Mouse (Mus musculus) liver, embryonic 15.5 days (tissue): ENCODE results near the gene Cmtm6. TPM values are rescaled to one million over a fixed set of nuclear protein-coding genes. Genes with fewer than 3 reads are reported as not detected.

Source experiments
- ATAC-seq: fragments of 200-750 bp; cut with Nextera tagmentation; 2 replicates; pipeline ENCODE4 v1.8.0; 2017; ENCODE audit warnings: moderate number of reproducible peaks, mild to moderate bottlenecking, moderate library complexity; ENCODE audit not compliant: insufficient read depth
- H3K27ac ChIP-seq: fragments of 300-500 bp; sonication (generic); replicated peaks from 2 replicates; pipeline ENCODE4 v1.5.1; 2015; ENCODE audit warnings: mild to moderate bottlenecking, inconsistent platforms
- H3K27me3 ChIP-seq: fragments of 300-500 bp; sonication (generic); 2 replicates; pipeline ENCODE4 v1.6.1; 2015; ENCODE audit warnings: mild to moderate bottlenecking, inconsistent platforms
- H3K36me3 ChIP-seq: fragments of 300-500 bp; sonication (generic); replicated peaks from 2 replicates; pipeline ENCODE4 v1.6.1; 2015; ENCODE audit warnings: moderate library complexity, mild to moderate bottlenecking, inconsistent platforms
- H3K4me1 ChIP-seq: fragments of 300-500 bp; sonication (generic); replicated peaks from 2 replicates; pipeline ENCODE4 v1.6.1; 2015; ENCODE audit warnings: inconsistent platforms
- H3K4me2 ChIP-seq: fragments of 300-500 bp; sonication (generic); 2 replicates; pipeline ENCODE4 v1.6.1; 2015; ENCODE audit warnings: moderate library complexity, mild to moderate bottlenecking, inconsistent platforms
- H3K4me3 ChIP-seq: fragments of 300-500 bp; sonication (generic); replicated peaks from 2 replicates; pipeline ENCODE4 v1.5.1; 2015; ENCODE audit warnings: mild to moderate bottlenecking, inconsistent platforms
- H3K9ac ChIP-seq: fragments of 300-500 bp; sonication (generic); 2 replicates; pipeline ENCODE4 v1.6.1; 2015; ENCODE audit warnings: moderate library complexity, mild to moderate bottlenecking, inconsistent platforms
- H3K9me3 ChIP-seq: fragments of 300-500 bp; sonication (generic); replicated peaks from 2 replicates; pipeline ENCODE4 v1.6.1; 2016; ENCODE audit warnings: inconsistent platforms
- WGBS: fragments of 180-500 bp; shearing (Covaris S2); methylation state at CpG from one replicate; pipeline ENCODE4 v1.1.7; 2015; ENCODE audit warnings: mixed read lengths; ENCODE audit not compliant: insufficient replicate concordance; 5-methylcytosine and 5-hydroxymethylcytosine counted together
- polyA plus RNA-seq: library from polyadenylated mRNA; unstranded; fragments of >200 nt; fragmentation: Nextera tagmentation; extraction: Ambion mirVana; gene quantifications from 2 replicates; pipeline ENCODE4 v1.2.1, GENCODE M21; 2015

The Cmtm6 gene
- polyA plus RNA-seq, 1 experiment from 2014 or later = 26.3 TPM

- H3K9ac ChIP-seq = peak within 1 kb of the TSS; percentile 46
- ATAC-seq = peak; percentile 75
- peaks cover 48% of the 10 kb centered on the region for H3K4me1 ChIP-seq
- WGBS = under 1% methylated on average over 54 of the region's 54 CpGs
- H3K27ac ChIP-seq = peak within 1 kb of the TSS; percentile 84
- no peaks in the 10 kb centered on the region for H3K36me3 ChIP-seq
- H3K4me3 ChIP-seq = peak within 1 kb of the TSS; percentile 60
- H3K27me3 ChIP-seq = peaks cover 23% of the 10 kb centered on the region
- H3K9me3 ChIP-seq = no peaks in the 10 kb centered on the region
- peak within 1 kb of the TSS; percentile 84 for H3K4me2 ChIP-seq
These were observed 50.8 kb downstream of the Cmtm6 start, which contains the start of gene Cmtm7 for GRCm38 (mm10) chr9:114781526-114782212. TSS of gene Cmtm7 (minus strand) at chr9:114781856.

GRCm38 (mm10) chr9:114785432-114786125, 54.7 kb downstream of the Cmtm6 start:
- Histone ChIP-seq H3K27me3 (peaks cover 14% of the 10 kb centered on the region), H3K4me3 (no peak overlapping the region), H3K4me1 (peaks cover 40% of the 10 kb centered on the region), H3K9ac (no peak overlapping the region), H3K4me2 (no peak overlapping the region), H3K36me3 (no peaks in the 10 kb centered on the region), H3K27ac (no peak overlapping the region), H3K9me3 (no peaks in the 10 kb centered on the region)
- no peak for ATAC-seq
- WGBS = 30% methylated on average over 16 of the region's 16 CpGs

GRCm38 (mm10) chr9:114787134-114787533, 56.2 kb downstream of the Cmtm6 start:
- no peak overlapping the region for H3K4me3 ChIP-seq
- no peaks in the 10 kb centered on the region for H3K9me3 ChIP-seq
- H3K27ac ChIP-seq = 0 out of 2 replicates have a peak overlapping the region, but pooled peaks have one; percentile 29
- H3K4me1 ChIP-seq = peaks cover 26% of the 10 kb centered on the region
- ATAC-seq = no peak
- WGBS = 66% methylated on average over 5 of the region's 5 CpGs
- H3K4me2 ChIP-seq = no peak overlapping the region
- H3K36me3 ChIP-seq = no peaks in the 10 kb centered on the region
- H3K9ac ChIP-seq = no peak overlapping the region
- H3K27me3 ChIP-seq = no peaks in the 10 kb centered on the region; the same call in 1 of the 2 replicates

GRCm38 (mm10) chr9:114787716-114788115, 56.8 kb downstream of the Cmtm6 start:
- WGBS = 21% methylated on average over 7 of the region's 7 CpGs
- no peak for ATAC-seq
- peak overlapping the region; percentile 55; the same call in 1 of the 2 replicates for H3K27ac ChIP-seq

GRCm38 (mm10) chr9:114788697-114789096, 57.8 kb downstream of the Cmtm6 start:
- H3K9ac ChIP-seq = no peak overlapping the region
- WGBS = 42% methylated on average over 8 of the region's 8 CpGs
- no peak overlapping the region for H3K4me2 ChIP-seq
- no peaks in the 10 kb centered on the region for H3K9me3 ChIP-seq
- H3K27ac ChIP-seq = no peak overlapping the region
- ATAC-seq = no peak
- H3K4me1 ChIP-seq = peaks cover 23% of the 10 kb centered on the region
- H3K36me3 ChIP-seq = no peaks in the 10 kb centered on the region
- no peaks in the 10 kb centered on the region; the same call in 1 of the 2 replicates for H3K27me3 ChIP-seq
- H3K4me3 ChIP-seq = no peak overlapping the region

More at GRCm38 (mm10) chr9:114787716-114788115, 56.8 kb downstream of the Cmtm6 start:
- no peak overlapping the region for H3K4me3 ChIP-seq
- H3K4me1 ChIP-seq = peaks cover 23% of the 10 kb centered on the region
- no peaks in the 10 kb centered on the region for H3K9me3 ChIP-seq
- no peaks in the 10 kb centered on the region for H3K36me3 ChIP-seq
- no peak overlapping the region for H3K9ac ChIP-seq
- no peaks in the 10 kb centered on the region; the same call in 1 of the 2 replicates for H3K27me3 ChIP-seq
- no peak overlapping the region for H3K4me2 ChIP-seq

- H3K4me3 ChIP-seq = no peak overlapping the region
- no peak overlapping the region for H3K27ac ChIP-seq
- H3K9me3 ChIP-seq = no peaks in the 10 kb centered on the region
- peaks cover 23% of the 10 kb centered on the region for H3K4me1 ChIP-seq
- 16% methylated on average over 7 of the region's 7 CpGs for WGBS
- H3K27me3 ChIP-seq = no peaks in the 10 kb centered on the region; the same call in 1 of the 2 replicates
- no peak for ATAC-seq
- H3K9ac ChIP-seq = no peak overlapping the region
- H3K4me2 ChIP-seq = no peak overlapping the region
- no peaks in the 10 kb centered on the region for H3K36me3 ChIP-seq
These were observed 58.6 kb downstream of the Cmtm6 start for GRCm38 (mm10) chr9:114789557-114789956.

- Histone ChIP-seq H3K27me3 (no peaks in the 10 kb centered on the region; the same call in 1 of the 2 replicates), H3K4me2 (no peak overlapping the region), H3K9me3 (no peaks in the 10 kb centered on the region), H3K27ac (no peak overlapping the region), H3K4me1 (peaks cover 23% of the 10 kb centered on the region), H3K9ac (no peak overlapping the region), H3K36me3 (no peaks in the 10 kb centered on the region), H3K4me3 (no peak overlapping the region)
- no peak for ATAC-seq
- WGBS = 56% methylated on average over 8 of the region's 8 CpGs
These were observed 59.1 kb downstream of the Cmtm6 start for GRCm38 (mm10) chr9:114789989-114790388.

GRCm38 (mm10) chr9:114793764-114794295, 62.9 kb downstream of the Cmtm6 start:
- Histone ChIP-seq H3K4me2 (no peak overlapping the region), H3K36me3 (0 out of 2 replicates have a peak, but pooled peaks cover 2% of the 10 kb centered on the region), H3K4me1 (peaks cover 7% of the 10 kb centered on the region), H3K4me3 (no peak overlapping the region), H3K27ac (no peak overlapping the region), H3K27me3 (no peaks in the 10 kb centered on the region; the same call in 1 of the 2 replicates), H3K9ac (no peak overlapping the region), H3K9me3 (no peaks in the 10 kb centered on the region)
- WGBS = 46% methylated on average over 9 of the region's 9 CpGs
- ATAC-seq = no peak

GRCm38 (mm10) chr9:114794491-114794890, 63.6 kb downstream of the Cmtm6 start:
- no peak for ATAC-seq
- H3K4me1 ChIP-seq = 0 out of 2 replicates have a peak, but pooled peaks cover 3% of the 10 kb centered on the region
- 0 out of 2 replicates have a peak, but pooled peaks cover 2% of the 10 kb centered on the region for H3K36me3 ChIP-seq
- no peak overlapping the region for H3K4me3 ChIP-seq
- no peak overlapping the region for H3K4me2 ChIP-seq
- no peaks in the 10 kb centered on the region for H3K27me3 ChIP-seq
- H3K9me3 ChIP-seq = no peaks in the 10 kb centered on the region
- WGBS = 55% methylated on average over 4 of the region's 4 CpGs
- H3K9ac ChIP-seq = no peak overlapping the region
- H3K27ac ChIP-seq = no peak overlapping the region

- Histone ChIP-seq H3K9me3 (no peaks in the 10 kb centered on the region), H3K27ac (no peak overlapping the region), H3K4me2 (no peak overlapping the region), H3K27me3 (no peaks in the 10 kb centered on the region), H3K36me3 (0 out of 2 replicates have a peak, but pooled peaks cover 2% of the 10 kb centered on the region), H3K4me3 (no peak overlapping the region), H3K4me1 (no peaks in the 10 kb centered on the region), H3K9ac (no peak overlapping the region)
- WGBS = 52% methylated on average over 10 of the region's 11 CpGs
- no peak for ATAC-seq
These were observed 65.6 kb downstream of the Cmtm6 start for GRCm38 (mm10) chr9:114796473-114797050.
